Mouse (Mus musculus): ENCODE results near the gene Slf2. TPM values are rescaled to one million over a fixed set of nuclear protein-coding genes. Genes with fewer than 3 reads are reported as not detected.
A peak's percentile ranks its signal among the peaks of the same experiment; 100 is the strongest.

The Slf2 gene
- polyA plus RNA-seq, 1 experiment from 2014 or later, result 25.8 TPM

- ATAC-seq, result no peak
- no peak overlapping the region for H3K4me3 ChIP-seq
- H3K27ac ChIP-seq, result no peak overlapping the region
- H3K36me3 ChIP-seq, result peaks cover 49% of the 10 kb centered on the region
- H3K4me1 ChIP-seq, result peaks cover 18% of the 10 kb centered on the region
- no peak overlapping the region for H3K9ac ChIP-seq
- 70% methylated on average over 6 of the region's 6 CpGs for WGBS (ENCODE audit: insufficient replicate concordance)
- no peak overlapping the region for H3K4me2 ChIP-seq
- no peaks in the 10 kb centered on the region for H3K9me3 ChIP-seq (replicated peaks)
- peaks cover 8% of the 10 kb centered on the region; the same call in 1 of the 2 replicates for H3K27me3 ChIP-seq (replicated peaks)
These were observed 96.2 kb downstream of the Slf2 start for GRCm38 (mm10) chr19:45026958-45027670.

DNA sequence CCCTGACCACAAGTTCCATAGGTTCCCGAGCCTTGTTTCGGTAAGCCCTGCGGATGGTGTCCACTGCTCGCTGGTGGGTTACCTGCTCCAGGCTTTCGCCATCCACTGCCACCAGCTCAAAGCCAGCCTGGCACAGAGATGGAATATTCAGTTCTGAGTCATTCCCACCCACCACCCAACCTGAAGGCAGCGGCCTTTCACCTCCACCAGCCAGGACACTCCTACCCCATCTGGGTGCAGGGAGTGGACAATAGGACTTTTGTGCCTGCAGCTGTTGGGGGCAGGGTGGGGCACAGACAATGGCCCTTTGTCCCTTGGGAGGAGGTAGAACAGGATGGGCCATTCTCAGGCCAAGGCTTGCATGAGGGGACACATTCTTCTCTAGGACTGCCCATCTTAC is 96.9 kb downstream of the Slf2 start:
- Histone ChIP-seq H3K36me3 (peaks cover 43% of the 10 kb centered on the region), H3K27ac (no peak overlapping the region)

DNA sequence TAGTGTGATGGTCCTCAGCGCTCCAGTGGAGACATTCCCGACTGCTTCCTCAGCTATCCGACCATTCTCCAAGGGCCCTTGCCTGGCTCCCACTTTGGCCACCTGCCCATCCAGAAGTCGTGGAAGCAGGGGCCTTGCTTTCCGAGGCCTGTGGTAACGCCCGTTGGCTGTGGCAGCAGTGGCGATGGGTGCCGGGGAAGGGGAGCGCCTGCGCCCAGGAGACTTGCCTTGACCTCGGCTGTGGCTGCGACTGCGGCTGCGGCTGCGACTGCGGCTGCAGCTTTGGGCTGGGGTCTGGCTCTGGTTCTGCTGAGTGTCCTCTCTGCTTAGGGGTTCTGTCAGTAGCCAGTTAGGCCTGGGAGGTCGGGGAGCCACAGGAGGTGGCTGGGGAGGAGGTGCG is 97.8 kb downstream of the Slf2 start:
- no peaks in the 10 kb centered on the region for H3K9me3 ChIP-seq (replicated peaks)
- peaks cover 39% of the 10 kb centered on the region for H3K36me3 ChIP-seq
- no peak overlapping the region for H3K4me3 ChIP-seq
- no peak for ATAC-seq
- no peak overlapping the region for H3K9ac ChIP-seq
- 60% methylated on average over 19 of the region's 19 CpGs for WGBS (ENCODE audit: insufficient replicate concordance)
- no peak overlapping the region for H3K27ac ChIP-seq
- no peak overlapping the region for H3K4me2 ChIP-seq
- H3K4me1 ChIP-seq, result peaks cover 18% of the 10 kb centered on the region
- peaks cover 10% of the 10 kb centered on the region; the same call in 1 of the 2 replicates for H3K27me3 ChIP-seq (replicated peaks)

More for the DNA sequence above, 96.9 kb downstream of the Slf2 start:
- Histone ChIP-seq H3K4me2 (no peak overlapping the region), H3K9me3 (replicated peaks) (no peaks in the 10 kb centered on the region), H3K4me3 (no peak overlapping the region), H3K4me1 (peaks cover 18% of the 10 kb centered on the region), H3K9ac (no peak overlapping the region), H3K27me3 (replicated peaks) (peaks cover 8% of the 10 kb centered on the region; the same call in 1 of the 2 replicates)
- 75% methylated on average over 6 of the region's 6 CpGs for WGBS (ENCODE audit: insufficient replicate concordance)
- ATAC-seq, result no peak

- Histone ChIP-seq H3K4me3 (no peak overlapping the region), H3K36me3 (peaks cover 33% of the 10 kb centered on the region), H3K9ac (no peak overlapping the region), H3K4me2 (no peak overlapping the region), H3K27ac (no peak overlapping the region), H3K4me1 (peaks cover 18% of the 10 kb centered on the region), H3K9me3 (replicated peaks) (no peaks in the 10 kb centered on the region), H3K27me3 (replicated peaks) (peaks cover 10% of the 10 kb centered on the region; the same call in 1 of the 2 replicates)
- no peak for ATAC-seq
- 41% methylated on average over 8 of the region's 9 CpGs for WGBS (ENCODE audit: insufficient replicate concordance)
These were observed 98.6 kb downstream of the Slf2 start for GRCm38 (mm10) chr19:45029571-45029970.

- Histone ChIP-seq H3K9ac (no peak overlapping the region), H3K4me1 (peaks cover 18% of the 10 kb centered on the region), H3K27ac (no peak overlapping the region), H3K36me3 (peaks cover 28% of the 10 kb centered on the region), H3K27me3 (replicated peaks) (peaks cover 10% of the 10 kb centered on the region; the same call in 1 of the 2 replicates), H3K4me3 (no peak overlapping the region), H3K4me2 (peak overlapping the region; percentile 55; the same call in 1 of the 2 replicates), H3K9me3 (replicated peaks) (no peaks in the 10 kb centered on the region)
- whole genome bisulfite sequencing (ENCODE audit: insufficient replicate concordance), result 22% methylated on average over 8 of the region's 8 CpGs
- peak; percentile 13; the same call in 1 of the 2 replicates for ATAC-seq
These were observed 99.2 kb downstream of the Slf2 start for GRCm38 (mm10) chr19:45030111-45030510.

DNA sequence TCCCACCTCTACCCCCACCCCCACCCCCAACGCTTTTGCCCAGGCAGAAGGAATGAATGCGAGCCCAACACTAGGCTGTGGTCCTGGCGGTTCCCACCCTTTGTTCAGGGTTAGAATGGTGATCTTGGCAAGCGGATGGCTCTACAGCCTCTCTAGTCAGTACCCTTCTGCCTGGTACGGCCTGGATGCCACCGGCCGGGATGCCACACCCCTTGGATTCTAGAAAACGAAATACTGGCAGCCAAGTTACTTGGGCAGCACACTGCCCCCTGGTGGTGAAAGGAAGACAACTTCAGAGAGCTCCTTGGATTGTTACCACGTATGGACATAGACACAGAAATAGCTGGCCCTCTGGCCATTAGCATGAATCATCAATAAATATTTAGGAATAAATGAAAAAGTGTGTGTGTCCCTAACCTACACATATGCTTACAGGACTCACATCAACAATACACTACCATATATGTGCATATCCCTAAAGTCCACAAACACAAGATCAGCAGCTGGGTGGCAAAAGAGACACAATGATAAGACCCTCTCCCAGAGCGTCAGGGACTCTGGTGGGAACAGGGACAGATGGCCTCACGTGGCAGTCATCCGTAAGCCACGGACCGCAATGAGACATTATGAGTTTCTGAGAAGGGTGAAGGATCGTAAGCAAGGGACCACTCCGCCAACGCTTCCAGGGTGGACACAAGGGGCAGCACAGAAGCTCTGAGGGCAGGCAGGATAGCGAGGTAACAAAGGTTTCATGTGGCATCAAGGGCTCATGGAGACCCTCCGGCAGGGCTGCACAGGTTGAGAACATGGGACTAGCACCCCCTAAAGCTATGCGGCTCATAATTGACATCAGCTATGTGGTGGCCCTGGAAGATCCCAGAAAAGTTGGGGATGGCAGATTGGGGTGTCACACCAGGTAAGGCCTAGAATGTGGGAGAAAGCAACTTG is 100.1 kb downstream of the Slf2 start:
- H3K4me1 ChIP-seq, result peaks cover 18% of the 10 kb centered on the region
- H3K27me3 ChIP-seq (replicated peaks), result peaks cover 18% of the 10 kb centered on the region
- H3K9ac ChIP-seq, result no peak overlapping the region
- no peaks in the 10 kb centered on the region for H3K9me3 ChIP-seq (replicated peaks)
- peak overlapping the region; percentile 18 for H3K4me3 ChIP-seq
- peak; percentile 30; the same call in 1 of the 2 replicates for ATAC-seq
- 37% methylated on average over 20 of the region's 20 CpGs for WGBS (ENCODE audit: insufficient replicate concordance)
- H3K36me3 ChIP-seq, result peaks cover 19% of the 10 kb centered on the region
- H3K27ac ChIP-seq, result no peak overlapping the region
- H3K4me2 ChIP-seq, result peak overlapping the region; percentile 55

DNA sequence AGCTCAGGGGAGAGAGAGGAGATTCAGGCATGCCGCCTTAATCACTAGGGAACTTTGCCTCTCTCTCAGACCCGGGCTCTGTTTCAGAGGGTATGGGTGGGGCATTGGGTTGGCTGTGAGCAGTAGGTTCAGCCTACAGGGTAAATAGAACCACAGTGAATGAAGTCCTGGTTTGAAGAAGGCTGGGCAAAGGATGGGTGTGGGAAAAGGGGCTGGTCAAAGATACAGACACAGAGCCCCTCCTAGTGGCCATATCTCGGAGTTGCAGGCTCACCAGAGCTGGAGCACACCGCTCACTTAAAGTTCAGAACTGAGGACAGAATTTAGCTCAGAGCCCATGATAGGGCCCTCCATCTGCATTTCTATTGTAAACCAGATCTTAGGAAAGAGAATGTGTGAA is 100.8 kb downstream of the Slf2 start:
- peak; percentile 9; the same call in 1 of the 2 replicates for ATAC-seq
- Histone ChIP-seq H3K4me1 (peaks cover 19% of the 10 kb centered on the region), H3K36me3 (peaks cover 11% of the 10 kb centered on the region), H3K9ac (no peak overlapping the region), H3K9me3 (replicated peaks) (no peaks in the 10 kb centered on the region), H3K4me3 (no peak overlapping the region), H3K27ac (no peak overlapping the region), H3K4me2 (no peak overlapping the region), H3K27me3 (replicated peaks) (peaks cover 26% of the 10 kb centered on the region)
- 29% methylated on average over 4 of the region's 4 CpGs for WGBS (ENCODE audit: insufficient replicate concordance)

Other genes starting within 250 kb of the Slf2 start
- gene Pax2, start 175.1 kb upstream of the Slf2 start, polyA plus RNA-seq (2016; fragmentation: Nextera tagmentation; extraction: Ambion mirVana), result not detected in 2 replicates
- 2.4 TPM in 2 replicates for gene Sema4g, start 58.0 kb downstream of the Slf2 start, polyA plus RNA-seq (2016; fragmentation: Nextera tagmentation; extraction: Ambion mirVana)
- gene Twnk, start 74.5 kb downstream of the Slf2 start, polyA plus RNA-seq (2016; fragmentation: Nextera tagmentation; extraction: Ambion mirVana), result 18.5 and 20.9 TPM in 2 replicates
- 45.8 and 47.6 TPM in 2 replicates for gene Mrpl43, start 75.3 kb downstream of the Slf2 start, polyA plus RNA-seq (2016; fragmentation: Nextera tagmentation; extraction: Ambion mirVana)
- gene Lzts2, start 83.3 kb downstream of the Slf2 start, polyA plus RNA-seq (2016; fragmentation: Nextera tagmentation; extraction: Ambion mirVana), result 18.3 and 19.6 TPM in 2 replicates
- not detected in 2 replicates for gene Pdzd7, start 114.6 kb downstream of the Slf2 start, polyA plus RNA-seq (2016; fragmentation: Nextera tagmentation; extraction: Ambion mirVana)
- 4.1 TPM in 2 replicates for gene Sfxn3, start 116.4 kb downstream of the Slf2 start, polyA plus RNA-seq (2016; fragmentation: Nextera tagmentation; extraction: Ambion mirVana)
- gene Kazald1, start 144.1 kb downstream of the Slf2 start, polyA plus RNA-seq (2016; fragmentation: Nextera tagmentation; extraction: Ambion mirVana), result 0.18 and 0.35 TPM in 2 replicates
- gene Tlx1, start 219.5 kb downstream of the Slf2 start, polyA plus RNA-seq (2016; fragmentation: Nextera tagmentation; extraction: Ambion mirVana), result not detected in 2 replicates